Mouse (Mus musculus): Measurements from ENCODE around the gene Tekt5. TPM values are rescaled to one million over a fixed set of nuclear protein-coding genes. Genes with fewer than 3 reads are reported as not detected.

The Tekt5 gene
- polyA plus RNA-seq, 1 experiment = 0.14 TPM

- H3K27ac ChIP-seq (ENCODE audit: insufficient read depth, low read length) = no peak overlapping the region
- WGBS = 94% methylated on average over 5 of the region's 5 CpGs
Observed at GRCm38 (mm10) chr16:10338601-10339000, 56.7 kb downstream of the Tekt5 start.

GRCm38 (mm10) chr16:10337422-10338197 is 57.7 kb downstream of the Tekt5 start:
- no peaks in the 10 kb centered on the region for H3K36me3 ChIP-seq (ENCODE audit: control insufficient read depth, insufficient read depth, low read length)
- WGBS = 88% methylated on average over 13 of the region's 13 CpGs
- no peak for DNase-seq (ENCODE audit: low read depth in 1 of 2, low spot score in 2 of 2)
- H3K4me1 ChIP-seq (ENCODE audit: control insufficient read depth, insufficient read depth, insufficient read length) = no peaks in the 10 kb centered on the region
- no peaks in the 10 kb centered on the region for H3K27me3 ChIP-seq (ENCODE audit: control insufficient read depth, insufficient read depth, low read length)
- H3K4me3 ChIP-seq (ENCODE audit: extremely low read depth, insufficient read depth, insufficient read length) = no peak overlapping the region
- TF ChIP-seq POLR2A (IDR thresholded peaks at IDR 0.05; ENCODE audit: low read depth, low read length) (no peak), CTCF (IDR thresholded peaks at IDR 0.05; ENCODE audit: extremely low read depth, insufficient read depth, insufficient read length, insufficient replicate concordance) (no peak)
- no peak overlapping the region for H3K27ac ChIP-seq (ENCODE audit: insufficient read depth, low read length)

More at GRCm38 (mm10) chr16:10338601-10339000, 56.7 kb downstream of the Tekt5 start:
- TF ChIP-seq POLR2A (IDR thresholded peaks at IDR 0.05; ENCODE audit: low read depth, low read length) = no peak
- no peak for TF ChIP-seq CTCF (IDR thresholded peaks at IDR 0.05; ENCODE audit: extremely low read depth, insufficient read depth, insufficient read length, insufficient replicate concordance)
- Histone ChIP-seq H3K4me3 (ENCODE audit: extremely low read depth, insufficient read depth, insufficient read length) (no peak overlapping the region), H3K36me3 (ENCODE audit: control insufficient read depth, insufficient read depth, low read length) (no peaks in the 10 kb centered on the region), H3K27me3 (ENCODE audit: control insufficient read depth, insufficient read depth, low read length) (no peaks in the 10 kb centered on the region), H3K4me1 (ENCODE audit: control insufficient read depth, insufficient read depth, insufficient read length) (no peaks in the 10 kb centered on the region)
- DNase-seq (ENCODE audit: low read depth in 1 of 2, low spot score in 2 of 2) = no peak

GRCm38 (mm10) chr16:10336454-10337421 is 58.6 kb downstream of the Tekt5 start:
- no peaks in the 10 kb centered on the region for H3K36me3 ChIP-seq (ENCODE audit: control insufficient read depth, insufficient read depth, low read length)
- TF ChIP-seq CTCF (IDR thresholded peaks at IDR 0.05; ENCODE audit: extremely low read depth, insufficient read depth, insufficient read length, insufficient replicate concordance) (no peak), POLR2A (IDR thresholded peaks at IDR 0.05; ENCODE audit: low read depth, low read length) (no peak)
- DNase-seq (ENCODE audit: low read depth in 1 of 2, low spot score in 2 of 2) = no peak

GRCm38 (mm10) chr16:10335953-10336352 is 59.3 kb downstream of the Tekt5 start:
- DNase-seq (ENCODE audit: low read depth in 1 of 2, low spot score in 2 of 2) = no peak
- WGBS = 86% methylated on average over 2 of the region's 2 CpGs
- H3K36me3 ChIP-seq (ENCODE audit: control insufficient read depth, insufficient read depth, low read length) = no peaks in the 10 kb centered on the region
- no peak overlapping the region for H3K4me3 ChIP-seq (ENCODE audit: extremely low read depth, insufficient read depth, insufficient read length)
- H3K27me3 ChIP-seq (ENCODE audit: control insufficient read depth, insufficient read depth, low read length) = no peaks in the 10 kb centered on the region
- TF ChIP-seq CTCF (IDR thresholded peaks at IDR 0.05; ENCODE audit: extremely low read depth, insufficient read depth, insufficient read length, insufficient replicate concordance) (no peak), POLR2A (IDR thresholded peaks at IDR 0.05; ENCODE audit: low read depth, low read length) (no peak)
- H3K27ac ChIP-seq (ENCODE audit: insufficient read depth, low read length) = no peak overlapping the region
- H3K4me1 ChIP-seq (ENCODE audit: control insufficient read depth, insufficient read depth, insufficient read length) = 0 out of 2 replicates have a peak, but pooled peaks cover 1% of the 10 kb centered on the region

More at GRCm38 (mm10) chr16:10336454-10337421, 58.6 kb downstream of the Tekt5 start:
- 89% methylated on average over 19 of the region's 19 CpGs for WGBS
- no peaks in the 10 kb centered on the region for H3K4me1 ChIP-seq (ENCODE audit: control insufficient read depth, insufficient read depth, insufficient read length)
- no peaks in the 10 kb centered on the region for H3K27me3 ChIP-seq (ENCODE audit: control insufficient read depth, insufficient read depth, low read length)
- no peak overlapping the region for H3K4me3 ChIP-seq (ENCODE audit: extremely low read depth, insufficient read depth, insufficient read length)
- H3K27ac ChIP-seq (ENCODE audit: insufficient read depth, low read length) = no peak overlapping the region

GRCm38 (mm10) chr16:10332732-10333131 is 62.6 kb downstream of the Tekt5 start:
- WGBS = 50% methylated on average over 7 of the region's 7 CpGs
- Histone ChIP-seq H3K4me1 (ENCODE audit: control insufficient read depth, insufficient read depth, insufficient read length) (0 out of 2 replicates have a peak, but pooled peaks cover 2% of the 10 kb centered on the region), H3K27me3 (ENCODE audit: control insufficient read depth, insufficient read depth, low read length) (no peaks in the 10 kb centered on the region), H3K36me3 (ENCODE audit: control insufficient read depth, insufficient read depth, low read length) (no peaks in the 10 kb centered on the region), H3K27ac (ENCODE audit: insufficient read depth, low read length) (no peak overlapping the region), H3K4me3 (ENCODE audit: extremely low read depth, insufficient read depth, insufficient read length) (no peak overlapping the region)
- TF ChIP-seq POLR2A (IDR thresholded peaks at IDR 0.05; ENCODE audit: low read depth, low read length) = no peak
- no peak for TF ChIP-seq CTCF (IDR thresholded peaks at IDR 0.05; ENCODE audit: extremely low read depth, insufficient read depth, insufficient read length, insufficient replicate concordance)
- DNase-seq (ENCODE audit: low read depth in 1 of 2, low spot score in 2 of 2) = no peak

GRCm38 (mm10) chr16:10330586-10331495 is 64.4 kb downstream of the Tekt5 start:
- no peak overlapping the region for H3K4me3 ChIP-seq (ENCODE audit: extremely low read depth, insufficient read depth, insufficient read length)
- 0 out of 2 replicates have a peak, but pooled peaks cover 2% of the 10 kb centered on the region for H3K4me1 ChIP-seq (ENCODE audit: control insufficient read depth, insufficient read depth, insufficient read length)
- no peak for DNase-seq (ENCODE audit: low read depth in 1 of 2, low spot score in 2 of 2)
- 68% methylated on average over 12 of the region's 12 CpGs for WGBS
- no peaks in the 10 kb centered on the region for H3K36me3 ChIP-seq (ENCODE audit: control insufficient read depth, insufficient read depth, low read length)
- H3K27ac ChIP-seq (ENCODE audit: insufficient read depth, low read length) = no peak overlapping the region
- no peak for TF ChIP-seq POLR2A (IDR thresholded peaks at IDR 0.05; ENCODE audit: low read depth, low read length)
- TF ChIP-seq CTCF (IDR thresholded peaks at IDR 0.05; ENCODE audit: extremely low read depth, insufficient read depth, insufficient read length, insufficient replicate concordance) = no peak
- no peaks in the 10 kb centered on the region for H3K27me3 ChIP-seq (ENCODE audit: control insufficient read depth, insufficient read depth, low read length)

Measured in spleen, adult 2 months (tissue).